Mouse (Mus musculus) liver (tissue): ENCODE results near the gene Zfp362.

Experiments used
- DNase-seq: peaks from one replicate; pipeline ENCODE4 v3.0.0-alpha.2; 2020; ENCODE audit warnings: mixed read lengths

Zfp362 gene

GRCm38 (mm10) chr4:128727721-128728430 is 78.0 kb downstream of the Zfp362 start:
- peak; percentile 85 for DNase-seq

GRCm38 (mm10) chr4:128727019-128727720 is 78.7 kb downstream of the Zfp362 start:
- peak; percentile 88 for DNase-seq

GRCm38 (mm10) chr4:128724059-128724458 is 81.8 kb downstream of the Zfp362 start:
- no peak for DNase-seq

DNA sequence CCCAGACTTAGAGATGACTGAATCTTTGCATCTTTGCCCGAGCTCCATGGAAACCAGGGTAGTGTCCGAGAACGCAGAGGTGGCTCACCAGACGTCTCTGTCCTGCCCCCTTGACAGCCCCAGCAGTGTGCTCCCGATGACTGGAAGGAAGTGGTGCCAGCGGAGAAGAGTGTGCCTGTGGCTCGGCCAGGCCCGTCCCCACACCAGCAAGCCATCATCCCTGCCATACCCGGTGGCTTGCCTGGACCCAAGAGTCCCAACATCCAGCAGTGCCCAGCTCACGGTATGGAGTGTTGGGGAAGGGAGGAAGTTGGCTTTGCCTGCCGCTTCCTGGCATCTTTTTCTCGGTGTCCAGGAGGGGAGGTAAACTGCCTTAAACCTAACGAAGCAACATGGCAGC is 82.4 kb downstream of the Zfp362 start:
- no peak for DNase-seq
